Mouse (Mus musculus): ENCODE data around the gene Pla2g16. TPM values are rescaled to one million over a fixed set of nuclear protein-coding genes. Genes with fewer than 3 reads are reported as not detected.
A peak's percentile ranks its signal among the peaks of the same experiment; 100 is the strongest.

Pla2g16 gene
- 17.9 and 19.1 TPM in 2 replicates for polyA plus RNA-seq (2015; fragmentation: Nextera tagmentation; extraction: Ambion mirVana)

DNA sequence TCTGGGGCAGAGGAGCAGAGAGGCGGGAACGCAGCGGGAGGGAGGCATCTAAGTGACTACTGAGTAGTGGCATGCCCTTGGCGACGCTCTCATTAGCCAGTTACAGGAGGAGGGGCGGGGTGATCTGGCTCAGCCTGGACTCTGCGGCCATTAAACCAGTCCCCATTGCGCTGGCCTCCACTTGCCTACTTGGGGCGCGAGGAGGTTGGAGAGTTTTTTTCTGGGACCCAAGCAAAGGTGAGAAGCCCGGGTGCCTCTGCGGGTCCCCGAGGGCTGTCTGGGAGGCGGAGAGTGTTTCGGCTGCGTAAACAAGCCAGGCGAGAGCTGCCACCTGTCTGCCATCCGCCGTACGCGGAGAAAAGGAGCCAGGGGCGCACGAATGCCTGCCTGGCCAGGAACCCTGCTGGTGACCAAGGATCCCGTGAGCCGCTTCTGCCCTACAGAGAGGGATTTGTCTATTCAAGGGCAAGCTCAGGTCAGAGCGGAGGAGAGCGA, at the start of gene Pla2g16:
Pla2g16 (plus strand) TSS at position 132 of the 495 bp plus-strand sequence.
- no peak for TF ChIP-seq EP300 (IDR thresholded peaks at IDR 0.05)
- TF ChIP-seq CTCF (IDR thresholded peaks at IDR 0.05): peak; percentile 40
- 3% methylated on average over 27 of the region's 27 CpGs for WGBS
- H3K27ac ChIP-seq (ENCODE audit: low read length): peak within 1 kb of the TSS; percentile 51; the same call in 1 of the 2 replicates
- H3K27me3 ChIP-seq (replicated peaks; ENCODE audit: insufficient read depth, low read length): no peaks in the 10 kb centered on the region
- no peaks in the 10 kb centered on the region for H3K36me3 ChIP-seq (ENCODE audit: insufficient read depth, low read length)
- peak; percentile 95 for ATAC-seq
- H3K4me3 ChIP-seq (ENCODE audit: low read depth, low read length): peak within 1 kb of the TSS; percentile 51
- H3K4me1 ChIP-seq (ENCODE audit: insufficient read depth, low read depth, low read length): no peaks in the 10 kb centered on the region; the same call in 1 of the 2 replicates
- H3K4me2 ChIP-seq (replicated peaks; ENCODE audit: low read depth, low read length): peak within 1 kb of the TSS; percentile 77
- H3K9me3 ChIP-seq (ENCODE audit: low read length): no peaks in the 10 kb centered on the region
- peak within 1 kb of the TSS; percentile 54 for H3K9ac ChIP-seq (replicated peaks; ENCODE audit: low read depth)
- DNase-seq (ENCODE audit: low spot score): peak; percentile 89

DNA sequence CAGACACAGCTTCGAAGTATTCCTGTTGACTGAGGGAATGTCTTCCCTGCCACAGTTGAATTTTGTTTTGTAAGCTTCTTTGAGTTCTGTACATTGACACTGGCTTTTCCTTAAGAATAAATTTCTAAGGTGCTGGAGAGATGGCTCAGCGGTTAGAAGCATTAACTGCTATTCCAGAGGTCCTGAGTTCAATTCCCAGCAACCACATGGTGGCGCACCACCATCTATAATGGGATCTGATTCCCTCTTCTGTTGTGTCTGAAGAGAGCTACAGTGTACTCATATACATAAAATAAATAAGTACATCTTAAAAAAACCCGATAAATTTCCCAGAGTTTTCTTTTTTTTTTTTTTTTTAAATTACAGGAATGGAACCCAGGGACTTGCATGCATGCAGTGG, 49.2 kb upstream of the Pla2g16 start:
- ATAC-seq (no peak), DNase-seq (ENCODE audit: low spot score) (no peak)
- Histone ChIP-seq H3K9me3 (ENCODE audit: low read length) (no peaks in the 10 kb centered on the region), H3K4me2 (replicated peaks; ENCODE audit: low read depth, low read length) (no peak overlapping the region), H3K27me3 (replicated peaks; ENCODE audit: insufficient read depth, low read length) (no peaks in the 10 kb centered on the region), H3K36me3 (ENCODE audit: insufficient read depth, low read length) (peaks cover 17% of the 10 kb centered on the region), H3K9ac (replicated peaks; ENCODE audit: low read depth) (no peak overlapping the region), H3K4me1 (ENCODE audit: insufficient read depth, low read depth, low read length) (no peaks in the 10 kb centered on the region), H3K27ac (ENCODE audit: low read length) (no peak overlapping the region), H3K4me3 (ENCODE audit: low read depth, low read length) (no peak overlapping the region)
- 76% methylated on average over 4 of the region's 4 CpGs for WGBS
- peak; percentile 44 for TF ChIP-seq CTCF (IDR thresholded peaks at IDR 0.05)
- TF ChIP-seq EP300 (IDR thresholded peaks at IDR 0.05): no peak

GRCm38 (mm10) chr19:7516437-7516836, 40.8 kb upstream of the Pla2g16 start:
- TF ChIP-seq EP300 (IDR thresholded peaks at IDR 0.05): no peak
- TF ChIP-seq CTCF (IDR thresholded peaks at IDR 0.05): no peak
- H3K36me3 ChIP-seq (ENCODE audit: insufficient read depth, low read length): 0 out of 2 replicates have a peak, but pooled peaks cover 10% of the 10 kb centered on the region
- DNase-seq (ENCODE audit: low spot score): no peak

DNA sequence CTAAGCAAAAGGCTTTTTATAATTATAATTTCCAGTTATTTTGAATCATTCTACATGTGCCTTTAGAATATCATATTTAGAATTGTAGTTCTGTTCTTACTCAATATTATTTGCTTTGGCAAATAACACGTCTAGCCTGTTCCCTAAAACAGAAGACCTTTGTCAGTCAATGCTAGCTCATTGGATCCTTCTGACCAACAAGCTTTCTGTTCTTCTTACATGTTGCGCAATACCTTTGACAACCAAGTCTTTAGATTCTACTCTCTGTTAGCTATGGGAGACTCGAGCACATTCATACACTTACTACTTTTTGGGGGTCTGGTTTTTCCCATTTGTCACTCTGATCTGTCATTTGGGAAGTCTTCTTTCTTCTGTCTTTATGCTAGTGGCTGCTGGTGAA, 35.6 kb upstream of the Pla2g16 start:
- Histone ChIP-seq H3K9me3 (ENCODE audit: low read length) (no peaks in the 10 kb centered on the region), H3K27ac (ENCODE audit: low read length) (no peak overlapping the region), H3K27me3 (replicated peaks; ENCODE audit: insufficient read depth, low read length) (no peaks in the 10 kb centered on the region), H3K4me3 (ENCODE audit: low read depth, low read length) (no peak overlapping the region), H3K4me1 (ENCODE audit: insufficient read depth, low read depth, low read length) (no peaks in the 10 kb centered on the region), H3K9ac (replicated peaks; ENCODE audit: low read depth) (no peak overlapping the region), H3K36me3 (ENCODE audit: insufficient read depth, low read length) (peaks cover 27% of the 10 kb centered on the region; the same call in 1 of the 2 replicates), H3K4me2 (replicated peaks; ENCODE audit: low read depth, low read length) (no peak overlapping the region)
- TF ChIP-seq EP300 (IDR thresholded peaks at IDR 0.05) (no peak), CTCF (IDR thresholded peaks at IDR 0.05) (no peak)
- DNase-seq (ENCODE audit: low spot score): no peak
- ATAC-seq: no peak
- WGBS: 84% methylated on average over 3 of the region's 3 CpGs

More at GRCm38 (mm10) chr19:7516437-7516836, 40.8 kb upstream of the Pla2g16 start:
- Histone ChIP-seq H3K27ac (ENCODE audit: low read length) (no peak overlapping the region), H3K27me3 (replicated peaks; ENCODE audit: insufficient read depth, low read length) (no peaks in the 10 kb centered on the region), H3K9me3 (ENCODE audit: low read length) (no peaks in the 10 kb centered on the region), H3K9ac (replicated peaks; ENCODE audit: low read depth) (no peak overlapping the region), H3K4me1 (ENCODE audit: insufficient read depth, low read depth, low read length) (no peaks in the 10 kb centered on the region), H3K4me3 (ENCODE audit: low read depth, low read length) (no peak overlapping the region), H3K4me2 (replicated peaks; ENCODE audit: low read depth, low read length) (no peak overlapping the region)
- no peak for ATAC-seq
- WGBS: 69% methylated on average over 1 of the region's 1 CpGs

DNA sequence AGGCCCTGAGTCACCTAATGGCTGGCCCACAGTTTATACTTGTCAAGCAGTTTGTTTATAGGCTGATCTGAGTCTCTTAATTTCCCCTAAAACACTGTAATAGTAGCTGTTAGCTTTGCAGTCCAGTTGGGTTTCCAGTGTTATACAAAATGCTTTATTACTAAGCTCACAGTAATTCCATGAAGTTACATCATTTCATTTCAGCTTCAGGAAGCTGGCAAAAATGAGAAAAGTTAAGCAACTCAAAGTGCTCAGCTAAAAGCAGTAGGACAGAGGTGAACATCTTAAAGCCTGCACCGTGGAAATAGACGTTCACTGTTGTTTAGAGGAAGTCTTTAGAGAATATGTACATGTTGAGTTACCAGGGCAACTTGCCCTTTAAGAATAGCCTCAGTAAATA, 34.4 kb upstream of the Pla2g16 start:
- Histone ChIP-seq H3K9me3 (ENCODE audit: low read length) (no peaks in the 10 kb centered on the region), H3K27ac (ENCODE audit: low read length) (no peak overlapping the region), H3K4me2 (replicated peaks; ENCODE audit: low read depth, low read length) (no peak overlapping the region), H3K4me1 (ENCODE audit: insufficient read depth, low read depth, low read length) (no peaks in the 10 kb centered on the region), H3K9ac (replicated peaks; ENCODE audit: low read depth) (no peak overlapping the region), H3K27me3 (replicated peaks; ENCODE audit: insufficient read depth, low read length) (no peaks in the 10 kb centered on the region), H3K36me3 (ENCODE audit: insufficient read depth, low read length) (peaks cover 32% of the 10 kb centered on the region; the same call in 1 of the 2 replicates), H3K4me3 (ENCODE audit: low read depth, low read length) (no peak overlapping the region)
- TF ChIP-seq CTCF (IDR thresholded peaks at IDR 0.05) (no peak), EP300 (IDR thresholded peaks at IDR 0.05) (no peak)
- 84% methylated on average over 2 of the region's 2 CpGs for WGBS
- no peak for DNase-seq (ENCODE audit: low spot score)
- no peak for ATAC-seq

DNA sequence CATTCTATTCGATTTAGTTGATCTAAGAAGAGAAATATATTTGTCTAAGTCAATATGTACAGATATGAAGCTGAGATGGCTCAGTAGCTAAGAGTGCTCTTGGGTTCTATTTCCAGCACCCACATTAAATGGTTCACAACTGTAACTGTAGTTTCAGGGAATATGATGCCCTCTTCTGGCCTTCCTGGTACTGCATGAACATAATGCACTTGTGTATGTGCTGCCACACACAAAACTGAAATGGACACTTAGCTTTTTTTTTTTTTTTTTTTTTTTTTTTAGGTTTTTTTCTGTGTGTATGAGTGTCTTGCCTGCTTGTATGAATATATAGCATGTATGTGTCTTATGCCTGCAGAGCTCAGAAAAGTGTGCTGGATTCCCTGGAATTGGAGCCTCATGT, 34.0 kb upstream of the Pla2g16 start:
- Histone ChIP-seq H3K9ac (replicated peaks; ENCODE audit: low read depth) (no peak overlapping the region), H3K4me3 (ENCODE audit: low read depth, low read length) (no peak overlapping the region), H3K27ac (ENCODE audit: low read length) (no peak overlapping the region), H3K9me3 (ENCODE audit: low read length) (no peaks in the 10 kb centered on the region), H3K4me1 (ENCODE audit: insufficient read depth, low read depth, low read length) (no peaks in the 10 kb centered on the region), H3K27me3 (replicated peaks; ENCODE audit: insufficient read depth, low read length) (no peaks in the 10 kb centered on the region), H3K36me3 (ENCODE audit: insufficient read depth, low read length) (peaks cover 32% of the 10 kb centered on the region; the same call in 1 of the 2 replicates), H3K4me2 (replicated peaks; ENCODE audit: low read depth, low read length) (no peak overlapping the region)
- TF ChIP-seq CTCF (IDR thresholded peaks at IDR 0.05): peak; percentile 48
- no peak for TF ChIP-seq EP300 (IDR thresholded peaks at IDR 0.05)
- 95% methylated on average over 1 of the region's 1 CpGs for WGBS
- ATAC-seq: no peak
- DNase-seq (ENCODE audit: low spot score): no peak

Data from lung, postnatal 0 days (tissue).